Mouse (Mus musculus): Measurements from ENCODE around the gene Hs2st1. TPM values are rescaled to one million over a fixed set of nuclear protein-coding genes. Genes with fewer than 3 reads are reported as not detected.

Hs2st1 gene
- polyA plus RNA-seq, 1 experiment, result 3.0 TPM

GRCm38 (mm10) chr3:144394454-144394943 is 175.5 kb downstream of the Hs2st1 start:
- H3K27me3 ChIP-seq (ENCODE audit: control insufficient read depth, insufficient read depth, low read length), result no peaks in the 10 kb centered on the region
- H3K4me3 ChIP-seq (ENCODE audit: control insufficient read depth, low read depth, low read length), result no peak overlapping the region
- no peaks in the 10 kb centered on the region for H3K36me3 ChIP-seq (ENCODE audit: control insufficient read depth, insufficient read depth, low read length)
- TF ChIP-seq POLR2A (IDR thresholded peaks at IDR 0.05; ENCODE audit: control insufficient read depth, low read depth, low read length) (no peak), CTCF (IDR thresholded peaks at IDR 0.05; ENCODE audit: control insufficient read depth, insufficient read depth, insufficient replicate concordance, low read depth, low read length) (no peak)
- H3K27ac ChIP-seq (ENCODE audit: control insufficient read depth, insufficient read depth, low read depth, low read length), result no peak overlapping the region
- peaks cover 3% of the 10 kb centered on the region for H3K4me1 ChIP-seq (ENCODE audit: control insufficient read depth, insufficient read depth, low read length)

- no peaks in the 10 kb centered on the region for H3K36me3 ChIP-seq (ENCODE audit: control insufficient read depth, insufficient read depth, low read length)
- TF ChIP-seq CTCF (IDR thresholded peaks at IDR 0.05; ENCODE audit: control insufficient read depth, insufficient read depth, insufficient replicate concordance, low read depth, low read length), result no peak
- H3K4me1 ChIP-seq (ENCODE audit: control insufficient read depth, insufficient read depth, low read length), result peaks cover 1% of the 10 kb centered on the region; the same call in 1 of the 2 replicates
- no peak overlapping the region for H3K27ac ChIP-seq (ENCODE audit: control insufficient read depth, insufficient read depth, low read depth, low read length)
- H3K27me3 ChIP-seq (ENCODE audit: control insufficient read depth, insufficient read depth, low read length), result no peaks in the 10 kb centered on the region
- no peak overlapping the region for H3K4me3 ChIP-seq (ENCODE audit: control insufficient read depth, low read depth, low read length)
Observed at GRCm38 (mm10) chr3:144386446-144386845, 183.5 kb downstream of the Hs2st1 start.

DNA sequence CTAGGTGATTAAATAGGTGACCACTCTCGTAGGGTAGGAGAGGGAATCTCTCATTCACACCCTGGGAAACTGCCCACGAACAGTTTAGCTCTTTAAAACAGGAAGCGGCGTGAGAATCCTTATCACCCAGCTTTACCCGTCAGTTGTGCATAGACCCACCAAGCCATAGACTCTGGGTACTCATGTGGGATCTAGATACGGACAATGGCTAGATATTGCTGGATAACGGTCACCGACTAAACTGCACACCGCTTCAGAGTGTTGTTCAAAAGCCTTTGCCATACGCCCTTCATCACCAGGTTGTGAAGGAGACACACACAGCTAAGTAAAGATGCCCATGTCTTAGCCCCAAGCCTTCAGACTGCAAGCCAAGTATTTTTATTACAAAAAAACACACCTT is 185.3 kb downstream of the Hs2st1 start:
- TF ChIP-seq POLR2A (IDR thresholded peaks at IDR 0.05; ENCODE audit: control insufficient read depth, low read depth, low read length) (no peak), CTCF (IDR thresholded peaks at IDR 0.05; ENCODE audit: control insufficient read depth, insufficient read depth, insufficient replicate concordance, low read depth, low read length) (no peak)
- Histone ChIP-seq H3K36me3 (ENCODE audit: control insufficient read depth, insufficient read depth, low read length) (no peaks in the 10 kb centered on the region), H3K27me3 (ENCODE audit: control insufficient read depth, insufficient read depth, low read length) (no peaks in the 10 kb centered on the region), H3K4me3 (ENCODE audit: control insufficient read depth, low read depth, low read length) (no peak overlapping the region), H3K27ac (ENCODE audit: control insufficient read depth, insufficient read depth, low read depth, low read length) (no peak overlapping the region), H3K4me1 (ENCODE audit: control insufficient read depth, insufficient read depth, low read length) (peaks cover 6% of the 10 kb centered on the region)

DNA sequence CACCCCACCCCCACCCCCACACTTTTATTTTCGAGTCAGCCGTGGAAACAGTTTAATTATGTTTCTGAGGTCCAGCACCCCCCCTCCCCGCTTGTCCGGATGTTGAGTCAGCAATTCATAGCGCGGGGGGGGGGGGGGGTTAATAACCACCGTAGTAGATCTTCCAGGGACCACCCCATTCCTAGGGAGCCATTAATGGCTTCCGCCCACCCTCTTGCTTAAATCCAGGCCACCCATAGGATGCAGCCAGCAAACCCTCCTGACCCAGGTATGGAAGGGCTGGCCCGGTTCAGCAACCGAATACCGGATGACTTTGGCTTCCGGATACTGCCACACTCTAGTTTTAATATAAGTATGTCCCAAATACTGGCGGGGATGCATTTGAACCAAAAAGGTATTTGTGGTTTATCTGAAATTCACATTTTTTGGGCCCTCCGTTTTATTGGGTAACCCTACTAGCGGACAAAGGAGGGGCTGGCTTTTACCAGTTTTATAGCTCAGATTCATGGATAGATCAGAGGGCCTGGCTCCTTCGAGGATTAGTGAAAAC is 188.5 kb downstream of the Hs2st1 start:
- no peak overlapping the region for H3K27ac ChIP-seq (ENCODE audit: control insufficient read depth, insufficient read depth, low read depth, low read length)
- peaks cover 6% of the 10 kb centered on the region for H3K4me1 ChIP-seq (ENCODE audit: control insufficient read depth, insufficient read depth, low read length)
- H3K36me3 ChIP-seq (ENCODE audit: control insufficient read depth, insufficient read depth, low read length), result no peaks in the 10 kb centered on the region
- H3K4me3 ChIP-seq (ENCODE audit: control insufficient read depth, low read depth, low read length), result no peak overlapping the region; the same call in 1 of the 2 replicates
- H3K27me3 ChIP-seq (ENCODE audit: control insufficient read depth, insufficient read depth, low read length), result no peaks in the 10 kb centered on the region
- TF ChIP-seq CTCF (IDR thresholded peaks at IDR 0.05; ENCODE audit: control insufficient read depth, insufficient read depth, insufficient replicate concordance, low read depth, low read length), result no peak
- no peak for TF ChIP-seq POLR2A (IDR thresholded peaks at IDR 0.05; ENCODE audit: control insufficient read depth, low read depth, low read length)

- TF ChIP-seq CTCF (IDR thresholded peaks at IDR 0.05; ENCODE audit: control insufficient read depth, insufficient read depth, insufficient replicate concordance, low read depth, low read length) (peak; percentile 39; the same call in 1 of the 2 replicates), POLR2A (IDR thresholded peaks at IDR 0.05; ENCODE audit: control insufficient read depth, low read depth, low read length) (no peak)
- peaks cover 6% of the 10 kb centered on the region for H3K4me1 ChIP-seq (ENCODE audit: control insufficient read depth, insufficient read depth, low read length)
- no peaks in the 10 kb centered on the region for H3K27me3 ChIP-seq (ENCODE audit: control insufficient read depth, insufficient read depth, low read length)
- H3K36me3 ChIP-seq (ENCODE audit: control insufficient read depth, insufficient read depth, low read length), result no peaks in the 10 kb centered on the region
- no peak overlapping the region for H3K27ac ChIP-seq (ENCODE audit: control insufficient read depth, insufficient read depth, low read depth, low read length)
- H3K4me3 ChIP-seq (ENCODE audit: control insufficient read depth, low read depth, low read length), result peak overlapping the region; percentile 63
Observed at GRCm38 (mm10) chr3:144380921-144381320, 189.1 kb downstream of the Hs2st1 start.

- no peaks in the 10 kb centered on the region for H3K36me3 ChIP-seq (ENCODE audit: control insufficient read depth, insufficient read depth, low read length)
- no peaks in the 10 kb centered on the region for H3K27me3 ChIP-seq (ENCODE audit: control insufficient read depth, insufficient read depth, low read length)
- H3K4me3 ChIP-seq (ENCODE audit: control insufficient read depth, low read depth, low read length), result no peak overlapping the region
- peaks cover 7% of the 10 kb centered on the region for H3K4me1 ChIP-seq (ENCODE audit: control insufficient read depth, insufficient read depth, low read length)
- no peak overlapping the region for H3K27ac ChIP-seq (ENCODE audit: control insufficient read depth, insufficient read depth, low read depth, low read length)
- TF ChIP-seq CTCF (IDR thresholded peaks at IDR 0.05; ENCODE audit: control insufficient read depth, insufficient read depth, insufficient replicate concordance, low read depth, low read length) (no peak), POLR2A (IDR thresholded peaks at IDR 0.05; ENCODE audit: control insufficient read depth, low read depth, low read length) (no peak)
Observed at GRCm38 (mm10) chr3:144379801-144380200, 190.2 kb downstream of the Hs2st1 start.

Other genes with a start within 250 kb of the Hs2st1 start
- 94.5 and 97.5 TPM in 2 replicates for gene Selenof, start 123 bp upstream of the Hs2st1 start, polyA plus RNA-seq (2012; rRNA removed)
- 415 and 469 TPM in 2 replicates for gene Sh3glb1, start 150.2 kb upstream of the Hs2st1 start, polyA plus RNA-seq (2012; rRNA removed)
- gene Clca3a1, start 190.8 kb upstream of the Hs2st1 start, polyA plus RNA-seq (2012; rRNA removed), result 1.5 and 1.6 TPM in 2 replicates
- 0.12 and 2.5 TPM in 2 replicates for gene Clca3a2, start 249.3 kb upstream of the Hs2st1 start, polyA plus RNA-seq (2012; rRNA removed)